Mouse (Mus musculus): ENCODE results near the gene Akap12.

Gene Akap12

DNA sequence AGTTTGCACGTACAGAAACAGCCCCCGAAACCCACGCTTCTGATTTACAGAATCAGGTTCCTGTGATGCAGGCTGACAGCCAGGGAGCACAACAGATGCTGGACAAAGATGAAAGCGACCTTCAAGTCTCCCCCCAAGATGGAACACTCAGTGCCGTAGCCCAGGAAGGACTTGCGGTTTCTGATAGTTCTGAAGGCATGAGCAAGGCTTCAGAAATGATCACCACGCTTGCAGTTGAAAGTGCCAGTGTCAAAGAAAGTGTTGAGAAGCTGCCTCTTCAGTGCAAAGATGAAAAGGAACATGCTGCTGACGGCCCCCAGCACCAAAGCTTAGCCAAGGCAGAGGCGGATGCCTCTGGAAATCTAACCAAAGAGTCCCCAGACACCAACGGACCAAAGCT is 91.3 kb downstream of the Akap12 start:
- no peak for DNase-seq (ENCODE audit: low spot score)

DNA sequence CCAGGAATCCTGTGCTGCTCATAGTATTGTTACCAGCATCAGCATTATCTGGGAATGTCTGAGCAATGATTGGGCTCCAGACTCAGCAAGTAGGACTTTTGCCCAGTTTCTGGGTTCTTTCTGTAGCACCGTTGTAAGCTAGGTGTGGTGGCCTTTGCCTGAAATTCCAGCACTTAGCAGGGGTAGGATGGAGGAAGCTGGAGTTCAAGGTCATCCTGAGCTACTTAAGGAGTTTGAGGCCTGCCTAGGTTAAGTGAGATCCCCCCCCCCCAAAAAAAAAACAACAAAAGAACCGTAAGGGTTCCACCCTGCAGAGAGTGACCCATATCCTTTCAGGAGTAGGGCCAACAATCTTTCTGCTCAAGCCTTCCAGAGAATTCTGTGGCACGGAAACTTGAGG is 98.4 kb downstream of the Akap12 start:
- no peak for DNase-seq (ENCODE audit: low spot score)

DNA sequence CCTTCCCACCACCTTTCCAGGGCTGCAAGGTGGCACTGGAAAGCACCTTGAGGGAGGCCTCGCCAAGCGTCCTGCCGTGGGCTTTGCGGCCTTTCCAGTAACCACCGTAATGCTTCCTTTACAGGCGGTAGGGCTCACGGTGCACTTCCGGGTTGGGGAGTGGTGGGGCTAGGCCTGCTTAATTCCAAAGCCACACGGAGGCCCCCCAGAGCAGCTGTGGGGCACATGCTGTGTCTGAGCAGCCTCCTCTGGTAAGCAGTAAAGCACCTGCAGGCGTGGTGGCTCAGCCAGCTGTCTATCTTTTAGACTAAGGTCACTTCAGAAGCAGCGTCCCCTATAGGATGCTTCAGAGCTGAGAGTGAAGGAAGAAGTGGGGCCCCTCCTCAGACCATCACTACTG is 103.9 kb downstream of the Akap12 start:
- DNase-seq (ENCODE audit: low spot score): no peak

DNA sequence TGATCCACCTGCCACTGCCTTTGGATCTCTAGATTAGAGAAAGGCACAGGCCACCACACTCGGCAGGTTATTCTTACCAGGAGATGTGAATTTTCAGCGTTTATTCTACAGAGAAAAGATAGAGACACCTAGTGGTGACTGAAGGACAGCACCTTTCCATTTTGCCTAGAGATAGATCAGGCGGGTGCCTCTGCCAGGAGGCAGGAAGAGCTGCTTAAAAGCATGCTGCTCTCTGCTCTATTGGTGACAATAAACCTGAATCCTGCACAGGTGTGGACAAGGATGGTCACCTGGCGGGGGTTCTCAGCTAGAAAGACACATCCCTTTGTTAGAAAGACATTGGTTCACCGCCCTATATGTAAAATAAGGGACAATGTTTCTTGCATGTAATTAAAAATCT is 105.8 kb downstream of the Akap12 start:
- no peak for DNase-seq (ENCODE audit: low spot score)

DNA sequence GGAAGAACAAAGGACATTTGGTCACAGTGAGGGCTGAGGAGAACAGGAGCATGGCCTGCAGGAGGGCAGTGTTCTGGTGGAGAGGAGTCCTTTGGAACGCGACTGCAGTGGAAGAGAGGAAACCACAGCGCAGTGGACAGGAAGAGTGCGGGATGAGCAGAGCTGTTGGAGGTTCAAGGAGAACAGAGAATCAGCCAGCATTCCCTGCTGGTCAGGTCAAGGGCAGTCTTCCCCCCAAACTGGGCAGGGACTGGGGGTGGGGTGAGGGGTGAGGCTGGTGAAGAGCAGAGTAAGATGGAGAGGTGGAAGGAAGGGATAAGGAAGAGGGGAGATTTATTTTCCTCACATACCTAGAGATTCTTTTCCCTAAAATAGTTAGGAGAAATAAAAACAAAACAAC is 107.4 kb downstream of the Akap12 start:
- no peak for DNase-seq (ENCODE audit: low spot score)

DNA sequence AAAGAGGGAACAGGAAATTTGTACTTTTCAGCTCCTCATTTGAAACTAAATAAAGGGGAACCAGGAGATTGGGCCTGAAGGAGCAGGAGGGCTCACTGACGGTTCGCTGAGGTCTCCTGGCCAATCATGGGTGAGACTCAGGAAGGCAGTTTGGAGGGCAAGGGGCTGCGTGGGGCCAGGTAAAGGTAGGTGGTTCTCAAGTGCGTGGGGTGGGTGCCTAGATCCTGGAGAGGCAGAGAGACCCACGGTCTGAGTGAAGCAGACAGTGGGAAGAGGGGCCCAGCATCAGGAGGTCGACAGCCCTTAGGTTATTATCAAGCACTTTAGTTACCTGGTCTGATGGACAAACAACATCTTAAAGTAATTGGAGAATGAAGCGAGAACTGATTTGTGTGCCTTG is 108.1 kb downstream of the Akap12 start:
- DNase-seq (ENCODE audit: low spot score): no peak

DNA sequence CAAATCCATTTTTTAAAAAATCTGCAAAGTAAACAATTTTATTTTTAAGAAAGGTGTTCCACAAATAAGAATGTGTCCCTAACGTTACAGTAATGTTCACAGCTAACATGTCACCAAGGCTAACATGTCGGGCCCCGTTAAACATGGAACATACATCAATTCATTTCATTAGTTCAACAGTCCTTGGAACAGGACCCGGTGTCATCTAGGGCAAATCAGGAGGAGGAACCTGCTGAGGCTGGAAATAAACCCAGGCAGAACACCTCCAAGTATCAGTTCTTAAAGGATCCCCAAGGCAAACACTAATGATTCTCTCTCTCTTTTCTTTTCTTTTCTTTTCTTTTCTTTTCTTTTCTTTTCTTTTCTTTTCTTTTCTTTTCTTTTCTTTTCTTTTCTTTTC is 108.6 kb downstream of the Akap12 start:
- no peak for DNase-seq (ENCODE audit: low spot score)

DNA sequence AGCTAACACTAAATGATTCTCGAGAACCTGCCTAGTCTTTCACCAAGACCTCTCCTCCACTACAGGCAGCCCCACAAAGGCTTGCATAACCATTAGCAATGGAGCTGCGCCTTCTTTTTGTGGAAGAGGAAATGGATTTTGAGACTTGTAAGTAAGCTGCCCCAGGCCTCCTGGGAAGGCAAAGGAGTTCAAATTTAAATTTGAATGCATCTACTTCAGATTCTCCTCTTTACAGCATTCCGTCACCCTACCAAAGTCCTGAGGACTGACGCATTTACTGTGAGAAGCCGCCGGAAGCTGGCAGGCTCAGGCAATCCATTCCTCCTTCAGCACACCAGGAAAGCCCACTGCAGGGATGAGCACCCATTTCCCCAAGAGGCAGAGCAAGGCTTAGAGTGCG is 109.1 kb downstream of the Akap12 start:
- DNase-seq (ENCODE audit: low spot score): no peak

DNA sequence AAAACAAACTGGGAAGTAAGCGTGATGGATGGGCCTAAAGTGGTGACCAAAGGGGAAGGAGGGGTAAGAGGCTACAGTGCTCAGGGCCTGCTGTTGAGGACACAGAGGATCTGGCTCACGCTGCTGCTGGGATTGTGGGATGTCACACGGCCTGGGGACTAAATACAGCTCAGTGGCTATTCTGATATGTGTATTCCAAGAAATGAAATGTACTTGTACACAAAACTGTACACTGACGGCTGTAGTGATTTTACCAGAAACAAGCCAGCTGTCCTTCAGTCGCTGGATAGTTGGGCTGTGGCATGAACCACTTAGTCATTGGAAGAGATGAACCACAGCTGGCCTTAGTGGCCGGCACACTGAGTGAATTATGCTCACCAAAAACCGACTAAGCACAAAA is 110.3 kb downstream of the Akap12 start:
- no peak for DNase-seq (ENCODE audit: low spot score)

DNA sequence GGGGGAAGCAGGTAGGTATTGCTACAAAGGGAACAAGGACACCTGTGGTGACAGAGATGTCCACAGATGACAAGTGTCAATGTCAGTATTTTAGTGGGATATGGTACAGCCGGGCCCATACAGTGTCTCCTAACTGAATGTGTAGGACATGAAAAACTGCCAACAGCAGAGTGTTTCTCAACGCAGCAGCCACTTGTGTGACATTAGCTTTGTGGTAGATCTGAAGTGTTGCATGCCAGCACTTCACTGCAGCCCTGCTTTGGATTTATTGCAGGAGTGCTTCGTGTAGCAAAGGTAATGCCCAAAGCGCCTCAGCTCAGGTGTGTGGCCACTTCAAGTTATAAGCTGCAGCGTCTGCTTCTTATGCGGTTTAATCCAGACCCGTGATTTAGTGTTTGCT is 110.8 kb downstream of the Akap12 start:
- no peak for DNase-seq (ENCODE audit: low spot score)

DNA sequence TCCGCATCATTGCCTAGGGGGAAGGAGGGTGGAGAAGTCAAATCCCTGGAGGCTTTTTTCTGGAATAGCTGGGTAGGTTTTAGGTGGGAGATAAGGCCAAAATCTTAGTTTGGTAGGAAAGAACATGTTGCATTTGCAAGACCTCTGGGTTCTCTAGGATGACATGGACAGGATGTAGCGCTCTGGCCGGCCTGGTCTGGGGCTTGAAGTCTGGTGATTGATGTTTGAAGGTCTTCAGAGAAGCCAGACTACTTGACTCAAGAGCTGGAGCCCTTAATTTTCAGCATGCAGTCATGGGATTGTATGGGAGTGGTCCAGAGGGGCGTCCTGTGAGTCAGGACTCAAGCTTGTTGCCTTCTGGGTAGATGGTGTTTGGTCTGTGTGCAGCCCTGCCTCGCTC is 114.6 kb downstream of the Akap12 start:
- DNase-seq (ENCODE audit: low spot score): no peak

DNA sequence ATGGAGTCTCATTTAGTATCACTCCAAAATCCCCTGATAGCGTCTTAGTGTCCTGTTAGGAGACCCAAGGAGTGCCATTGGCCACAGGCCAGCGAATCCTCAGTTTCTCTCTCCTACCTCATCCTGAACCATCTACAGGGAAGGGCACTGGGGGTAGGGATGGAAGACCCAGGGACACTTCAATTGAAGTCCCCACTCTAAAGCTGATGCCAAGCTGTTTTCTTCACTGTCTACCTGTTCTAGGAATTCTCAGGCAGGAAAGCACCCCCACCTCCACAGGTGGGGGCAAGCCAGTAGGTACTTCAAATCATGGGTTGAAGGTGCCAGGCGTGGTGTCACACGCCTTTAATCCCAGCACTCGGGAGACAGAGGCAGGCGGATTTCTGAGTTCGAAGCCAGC is 118.1 kb downstream of the Akap12 start:
- no peak for DNase-seq (ENCODE audit: low spot score)

DNA sequence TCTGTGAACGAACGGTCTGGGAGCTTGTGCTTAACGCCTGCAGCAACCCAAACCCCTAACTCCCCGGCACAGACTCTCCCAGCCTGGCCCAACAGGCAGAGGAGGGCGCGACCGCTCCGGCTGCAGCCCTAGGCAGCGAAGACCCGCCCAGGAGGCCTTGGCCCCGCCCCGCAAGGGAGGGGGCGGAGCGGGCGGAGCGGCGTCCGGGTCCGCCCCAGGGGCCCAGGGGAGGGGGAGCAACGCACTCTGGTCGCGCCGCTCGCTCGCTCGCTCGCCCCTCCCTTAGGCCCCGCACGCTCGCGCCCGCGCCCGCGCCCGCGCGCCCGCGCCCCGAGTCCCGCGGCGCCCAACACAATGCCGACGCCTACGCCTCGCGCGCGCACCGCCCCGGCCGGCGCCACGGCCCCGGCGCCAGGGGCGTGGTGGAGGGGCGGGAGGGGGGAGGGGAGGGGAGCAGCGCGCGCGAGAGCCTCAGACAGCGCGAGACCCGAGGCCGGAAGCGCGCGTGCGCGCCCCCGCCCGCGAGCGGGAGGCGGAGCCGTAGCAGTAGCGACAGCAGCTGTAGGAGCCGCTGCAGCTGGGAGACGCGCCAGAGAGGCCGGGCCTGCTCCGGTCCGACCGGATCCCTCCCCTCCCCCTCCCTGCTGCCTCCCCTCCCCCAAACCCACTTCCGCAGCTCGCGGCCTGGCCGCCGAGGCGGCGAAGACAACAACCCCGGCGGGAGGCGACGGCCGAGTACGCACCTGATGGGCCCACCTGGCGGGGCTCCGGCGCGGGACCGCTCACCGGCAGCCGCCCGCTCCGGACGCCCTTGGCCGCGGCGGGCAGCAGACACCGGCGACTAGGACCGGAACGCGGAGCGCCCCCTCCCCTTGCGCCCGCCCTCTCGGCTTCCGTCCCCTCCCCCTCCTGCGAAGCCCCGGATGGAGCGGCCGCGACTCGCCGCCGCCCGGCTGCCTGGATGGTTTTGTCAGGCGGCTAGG is 120.7 kb downstream of the Akap12 start:
- peak; percentile 66 for DNase-seq (ENCODE audit: low spot score)

DNA sequence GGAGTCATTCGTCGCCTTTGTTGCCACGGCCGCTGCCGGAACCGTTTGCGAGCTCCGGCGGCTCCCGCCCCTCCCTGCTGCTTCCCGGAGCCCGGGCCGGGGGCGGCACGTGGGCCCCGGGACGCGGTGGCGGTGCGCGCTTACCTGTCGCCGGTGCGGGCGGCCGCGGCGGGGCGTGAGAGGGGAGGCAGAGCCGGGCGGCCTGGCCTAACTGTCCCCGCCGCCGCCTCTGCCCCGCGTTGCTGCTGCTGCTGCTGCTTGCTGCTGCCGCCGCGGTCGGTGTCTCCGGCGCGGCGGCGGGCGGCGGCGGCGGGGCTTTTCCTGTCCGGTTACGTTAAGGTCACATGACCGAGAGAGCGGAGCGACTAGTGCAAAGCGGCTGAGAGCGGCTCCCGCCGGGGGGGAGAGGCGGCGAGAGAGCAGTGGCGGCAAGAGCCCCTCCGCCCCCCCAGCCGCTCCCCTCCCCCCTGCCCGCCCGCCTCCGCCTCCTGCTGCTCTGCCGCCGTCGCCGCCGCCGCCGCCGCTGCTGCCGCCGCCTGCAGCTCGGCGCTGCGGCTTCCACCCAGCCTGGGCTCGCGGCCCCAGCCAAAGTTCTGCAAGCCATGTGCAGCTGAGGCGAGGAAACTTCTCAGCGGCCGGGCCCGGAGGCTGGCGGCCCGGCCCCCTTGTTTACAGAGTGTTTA is 121.7 kb downstream of the Akap12 start, which contains the start of gene Zbtb2:
Zbtb2 (minus strand) TSS at position 408 of the 683 bp plus-strand sequence.
- no peak for DNase-seq (ENCODE audit: low spot score)

DNA sequence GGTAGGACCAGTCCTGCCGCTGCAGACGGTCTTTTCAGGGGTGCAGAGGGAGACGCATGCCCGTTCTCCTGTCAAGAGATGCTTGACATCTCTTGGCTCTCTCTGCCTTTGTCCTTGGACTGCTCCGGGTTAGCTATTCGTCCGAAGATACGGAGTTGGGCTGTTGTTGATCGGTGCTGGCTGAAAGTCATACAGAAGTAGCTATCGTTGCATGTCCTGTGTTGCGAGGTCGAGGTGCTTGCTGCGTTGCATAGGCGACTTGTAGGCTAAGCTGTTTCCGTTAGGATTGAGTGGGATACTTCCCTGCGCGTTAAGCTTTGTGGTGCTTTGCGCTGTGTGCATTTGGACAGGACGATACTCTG is 122.2 kb downstream of the Akap12 start:
- DNase-seq (ENCODE audit: low spot score): no peak

DNA sequence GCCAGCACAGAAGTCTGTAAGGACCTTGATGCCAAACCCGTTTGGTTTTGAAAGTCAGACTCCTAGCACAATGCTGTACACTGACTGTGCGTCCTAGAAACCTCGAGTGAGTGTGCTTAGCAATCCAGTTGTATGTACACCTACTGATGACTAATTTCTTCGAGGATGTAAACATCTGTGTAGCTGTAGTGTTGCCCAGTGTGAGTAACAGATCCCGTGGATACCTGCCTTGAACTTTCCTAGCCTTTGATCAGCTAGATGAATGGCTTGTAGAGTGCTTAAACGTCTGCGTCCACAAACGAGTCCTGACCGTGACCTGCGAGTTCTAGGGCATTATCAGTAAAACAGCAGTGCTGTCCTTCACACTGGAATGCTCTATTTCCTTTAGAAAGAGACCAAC is 122.9 kb downstream of the Akap12 start:
- DNase-seq (ENCODE audit: low spot score): no peak

DNA sequence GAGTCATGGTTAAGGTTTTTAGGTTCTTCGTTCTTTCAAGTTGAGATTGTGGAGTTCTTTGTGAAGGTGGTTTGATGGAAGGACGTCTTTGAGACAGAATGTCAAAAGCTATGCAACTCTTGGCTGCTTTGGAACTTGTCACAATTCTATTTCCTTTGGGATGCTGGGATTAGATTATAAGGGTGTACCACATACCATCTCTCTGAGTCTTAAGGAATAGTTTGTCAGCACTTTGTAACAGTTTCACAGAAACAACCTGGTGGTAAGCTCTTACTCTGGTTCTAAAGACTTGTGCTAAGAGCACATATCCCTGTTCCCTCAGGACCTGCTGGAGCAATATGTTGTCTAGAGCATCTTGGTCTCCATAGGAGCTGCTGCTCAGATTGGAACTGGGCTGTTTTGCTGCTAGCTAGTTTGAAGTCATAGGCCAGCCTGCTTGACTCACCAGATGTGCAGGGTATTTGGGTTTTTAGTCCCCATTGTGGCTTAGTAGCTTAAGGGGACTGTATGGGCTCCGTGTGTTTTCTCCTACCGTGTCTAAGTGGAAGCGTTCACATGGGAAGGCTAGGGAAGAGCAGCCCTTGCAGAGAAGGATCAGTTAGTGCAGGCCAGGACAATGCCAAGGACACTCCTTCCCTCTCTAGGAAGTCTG is 123.4 kb downstream of the Akap12 start:
- DNase-seq (ENCODE audit: low spot score): no peak

DNA sequence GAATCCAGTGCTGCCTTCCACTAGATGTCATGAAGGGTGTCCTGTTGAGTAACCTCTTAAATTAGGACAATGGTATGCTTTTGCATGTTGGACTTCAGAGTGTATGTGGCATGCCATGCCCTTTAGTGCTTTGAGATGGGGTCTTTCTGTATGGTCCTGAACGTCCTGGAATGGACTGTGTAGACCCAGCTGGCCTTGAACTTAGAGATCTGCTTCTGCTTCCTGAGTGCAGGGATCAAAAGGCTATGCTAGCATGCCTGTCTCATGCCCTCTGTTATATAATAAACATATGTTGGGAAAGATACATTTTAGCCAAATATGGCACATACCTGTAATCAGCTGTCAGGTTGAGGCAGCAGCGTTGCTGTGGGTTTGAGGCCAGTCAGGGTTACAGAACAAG is 124.4 kb downstream of the Akap12 start:
- no peak for DNase-seq (ENCODE audit: low spot score)

DNA sequence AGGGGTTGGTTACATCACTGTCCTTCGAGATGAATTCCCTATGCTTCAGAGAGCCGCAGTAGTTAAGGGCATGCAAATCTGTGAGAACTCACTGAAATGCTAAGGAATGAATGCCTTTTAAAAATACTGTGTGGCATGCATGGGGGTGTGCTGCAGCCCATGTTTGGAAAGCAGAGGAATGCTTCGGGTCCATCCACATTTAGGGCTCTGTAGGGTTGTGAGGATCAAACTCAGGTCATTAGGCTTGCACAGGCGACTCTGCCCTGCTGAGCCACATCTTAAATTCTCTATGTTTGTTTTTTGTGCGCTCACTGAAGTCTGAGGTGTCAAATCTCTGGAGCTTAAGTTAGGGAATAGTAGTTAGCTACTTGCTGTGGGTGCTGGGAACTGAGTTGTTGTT is 124.9 kb downstream of the Akap12 start:
- DNase-seq (ENCODE audit: low spot score): no peak

DNA sequence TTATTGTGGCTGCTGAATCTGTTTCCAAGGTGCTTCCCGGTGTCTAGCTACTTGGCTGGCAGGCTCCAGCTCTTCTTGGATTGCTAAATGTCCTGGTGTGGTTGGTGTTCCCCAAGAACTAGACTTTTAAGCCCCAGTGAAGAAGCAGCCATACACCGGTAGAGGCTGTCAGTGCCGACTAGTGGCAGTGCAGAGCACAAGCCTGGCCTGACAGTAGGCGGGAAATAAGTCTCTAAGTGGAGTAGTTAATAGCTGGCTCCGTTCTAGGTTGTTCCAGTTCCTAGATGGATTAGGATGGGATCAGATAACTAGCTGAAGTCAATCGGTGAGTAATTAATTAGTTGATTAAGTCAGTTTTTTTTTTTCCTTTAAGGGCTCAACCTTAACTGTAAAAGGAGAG is 125.7 kb downstream of the Akap12 start:
- DNase-seq (ENCODE audit: low spot score): no peak

DNA sequence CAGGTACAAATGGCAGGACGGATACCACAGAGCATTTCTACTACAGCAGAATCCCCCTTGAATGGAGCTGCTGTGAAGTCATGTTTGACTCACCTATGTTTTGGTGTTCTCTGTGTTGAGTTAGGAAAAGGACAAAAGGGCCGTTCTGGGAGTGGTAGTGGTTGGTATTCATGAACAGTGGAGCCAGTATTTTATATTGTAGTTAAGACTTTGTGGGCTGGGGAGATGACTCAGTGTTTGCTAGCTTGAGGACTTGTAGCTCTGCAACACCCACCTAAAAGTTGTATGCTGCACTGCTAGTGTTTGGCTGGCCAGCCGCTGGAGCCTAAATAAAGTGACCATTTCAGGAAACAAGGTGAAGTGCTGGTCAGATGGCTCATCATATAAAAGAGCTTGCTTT is 129.1 kb downstream of the Akap12 start:
- DNase-seq (ENCODE audit: low spot score): no peak

DNA sequence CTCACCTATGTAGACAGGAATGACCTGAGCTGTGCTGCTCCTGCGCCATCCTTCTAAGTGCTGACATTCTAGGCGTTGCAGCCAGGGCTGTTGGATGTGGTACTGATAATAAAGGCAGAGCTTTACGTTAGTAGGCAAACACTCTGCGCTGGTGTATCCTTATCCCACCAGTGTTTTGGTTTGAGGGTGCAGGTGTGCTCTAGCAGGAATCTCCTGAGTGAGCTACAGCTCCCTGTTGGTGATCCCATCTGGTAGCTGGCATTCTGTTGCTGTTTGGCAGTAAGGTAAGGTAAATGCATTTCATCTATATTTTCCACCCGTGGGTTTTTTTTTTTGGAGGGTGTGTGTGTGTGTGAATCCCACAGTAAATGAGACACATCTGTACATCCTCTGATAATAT is 131.9 kb downstream of the Akap12 start:
- DNase-seq (ENCODE audit: low spot score): no peak

DNA sequence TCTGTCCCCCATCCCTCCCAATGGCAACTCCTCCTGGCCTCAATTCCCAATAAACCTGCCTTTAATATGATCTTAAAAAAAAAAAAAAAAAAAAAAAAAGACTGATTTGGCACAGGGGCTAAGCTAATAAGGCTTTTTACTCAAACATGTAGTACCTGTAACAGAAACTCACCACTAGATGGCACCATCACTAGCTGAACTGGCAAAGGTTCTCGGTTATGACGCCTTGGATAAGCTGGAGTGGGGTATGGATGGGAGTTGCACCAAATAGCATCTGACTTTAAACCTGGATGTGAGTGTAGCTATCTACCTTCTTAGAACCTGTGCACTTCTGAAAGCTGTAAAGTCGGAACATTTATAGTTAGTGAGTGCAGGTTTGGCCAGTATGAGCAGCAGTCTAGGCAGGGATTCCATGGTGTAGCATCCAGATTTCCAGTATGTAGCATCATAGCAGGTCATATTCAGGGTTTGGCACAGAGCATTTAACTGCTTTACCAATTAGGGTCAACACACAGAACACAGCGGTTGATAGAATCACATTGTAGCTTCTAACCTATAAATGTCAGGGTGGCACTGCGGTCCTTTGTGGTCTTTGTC is 138.8 kb downstream of the Akap12 start:
- DNase-seq (ENCODE audit: low spot score): peak; percentile 73

Data from layer of hippocampus, adult 9-10 months (tissue).